Mouse (Mus musculus) spleen, postnatal 36 days (tissue): Measurements from ENCODE around the gene Vav1.
"Not testable (repeated sequence)": the region's sequence is repeated elsewhere in the genome, so short reads cannot be mapped to it uniquely, and the experiment has no call there.

Experiments used
- DNase-seq, 2 experiments: peaks; one replicate each; pipeline ENCODE4 v3.0.0; 2022; ENCODE audit warnings: low spot score in 2 of 2, mixed read lengths in 1 of 2

Vav1 gene

DNA sequence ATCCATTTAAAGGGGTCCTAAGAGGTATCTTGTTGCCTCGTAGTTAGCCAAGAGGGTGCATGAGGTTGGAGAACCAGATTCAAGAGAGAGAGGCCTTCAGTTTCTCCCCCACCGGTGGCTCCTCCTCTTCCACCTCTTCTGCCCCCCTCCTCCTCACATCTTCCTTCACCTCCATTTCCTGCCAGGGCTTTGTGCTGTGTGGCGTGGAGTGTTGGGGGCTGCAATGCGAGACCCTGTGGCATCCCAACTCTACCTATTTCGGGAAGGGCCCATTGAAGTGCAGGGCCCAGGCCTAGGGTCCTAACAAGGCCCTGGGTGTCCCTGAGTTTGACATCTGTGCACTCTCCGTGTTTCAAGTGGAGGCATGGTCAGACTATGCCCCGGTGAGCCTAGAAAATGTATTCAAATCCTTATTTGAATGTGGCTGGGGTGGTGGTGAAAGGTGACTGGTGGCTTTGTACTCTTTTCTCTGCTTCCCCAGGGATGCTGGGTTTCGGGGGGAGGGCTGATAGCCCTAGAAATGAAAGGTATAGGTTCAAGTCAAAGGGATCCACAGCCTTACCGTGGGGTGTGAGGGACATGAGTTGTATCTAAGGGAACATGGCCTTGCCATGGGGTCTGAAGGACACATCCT lies 808 bp downstream of the Vav1 start:
- peak; percentile 73 to 74 for DNase-seq

DNA sequence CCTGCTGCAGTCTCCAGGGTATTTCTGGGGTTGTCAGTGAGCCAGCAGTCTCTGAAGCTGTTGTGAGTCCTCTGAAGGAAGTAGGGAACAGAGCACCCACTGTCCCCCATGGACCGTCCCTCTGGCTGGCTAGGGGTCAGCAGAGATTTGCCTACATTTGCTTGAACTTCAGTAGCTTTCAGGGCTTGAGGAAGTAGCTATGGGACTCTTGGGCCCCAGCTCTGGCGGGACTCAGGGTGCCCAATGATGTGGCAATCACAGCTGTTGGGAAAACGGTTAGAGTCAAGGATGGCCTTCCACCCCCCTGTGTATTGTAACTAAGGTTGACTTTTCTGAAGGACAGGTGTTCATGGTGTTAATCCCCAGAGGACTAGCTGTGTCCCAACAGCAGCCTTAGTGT lies 1.5 kb downstream of the Vav1 start:
- DNase-seq, result peak; percentile 27 to 46

DNA sequence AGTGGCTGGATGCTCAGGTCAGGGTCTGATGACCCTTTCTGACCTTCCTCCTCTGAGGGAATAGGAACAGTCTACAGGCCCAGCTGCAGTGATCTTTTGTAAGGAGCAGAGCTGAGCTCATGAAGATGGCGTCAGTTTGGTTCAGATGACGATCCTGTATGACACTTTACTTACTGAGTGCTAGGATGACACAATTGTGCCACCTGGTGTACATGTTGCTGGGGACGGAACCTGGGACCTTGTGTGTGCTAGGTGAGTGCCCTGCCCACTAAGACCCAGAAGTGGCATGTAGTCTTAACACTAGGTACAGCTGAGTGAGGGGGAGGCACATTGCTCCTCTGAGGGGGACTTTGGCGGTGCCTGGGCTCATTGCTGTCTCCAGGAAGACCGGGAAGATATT lies 5.0 kb downstream of the Vav1 start:
- DNase-seq, result no peak

DNA sequence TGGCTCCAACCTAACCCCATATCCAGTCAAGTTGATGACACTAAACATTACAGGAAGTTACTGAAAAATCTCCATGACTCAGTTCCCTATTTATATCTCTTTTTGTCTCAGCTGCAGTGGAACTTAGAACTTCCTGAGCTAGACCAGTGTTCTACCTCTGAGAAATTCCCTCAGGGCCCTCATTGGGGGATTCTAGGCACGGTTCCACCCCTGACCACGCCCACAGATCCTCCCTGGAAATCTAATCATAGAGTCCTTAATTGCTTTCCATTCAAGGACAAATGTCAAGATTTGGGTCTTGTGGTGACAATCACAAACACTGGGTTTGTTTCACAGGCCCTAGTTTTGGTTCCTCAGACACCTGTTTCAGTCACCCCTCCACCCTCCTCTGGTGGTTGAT lies 6.2 kb downstream of the Vav1 start:
- peak; percentile 32 to 38 for DNase-seq

DNA sequence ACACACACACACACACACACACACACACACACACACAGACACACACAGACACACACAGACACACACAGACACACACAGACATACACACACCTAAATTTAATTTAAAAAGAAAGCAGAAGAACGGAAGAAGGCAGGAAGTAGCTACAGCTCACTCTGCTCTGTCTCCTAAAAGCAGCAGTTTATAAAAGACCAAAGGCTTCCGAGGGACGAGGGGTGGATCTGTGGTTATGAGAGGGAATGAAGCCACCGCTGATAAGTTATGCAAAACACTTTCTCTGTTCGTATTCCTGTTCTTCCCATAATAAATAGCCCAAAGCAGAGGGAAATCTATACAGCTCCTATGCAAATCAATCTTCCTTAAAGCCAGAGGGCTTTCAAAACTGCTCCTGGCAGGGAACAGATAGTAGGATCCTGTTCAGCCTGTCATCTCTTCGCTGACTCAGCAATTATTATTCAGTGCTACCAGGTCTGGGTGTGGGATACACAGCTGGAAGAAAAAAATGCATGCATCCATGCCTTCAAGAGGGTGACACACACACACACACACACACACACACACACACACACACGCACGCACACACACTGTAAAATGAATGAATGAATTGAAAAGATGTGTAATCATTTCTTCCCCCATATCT lies 7.9 kb downstream of the Vav1 start:
- DNase-seq, result peak; percentile 24 to 33

DNA sequence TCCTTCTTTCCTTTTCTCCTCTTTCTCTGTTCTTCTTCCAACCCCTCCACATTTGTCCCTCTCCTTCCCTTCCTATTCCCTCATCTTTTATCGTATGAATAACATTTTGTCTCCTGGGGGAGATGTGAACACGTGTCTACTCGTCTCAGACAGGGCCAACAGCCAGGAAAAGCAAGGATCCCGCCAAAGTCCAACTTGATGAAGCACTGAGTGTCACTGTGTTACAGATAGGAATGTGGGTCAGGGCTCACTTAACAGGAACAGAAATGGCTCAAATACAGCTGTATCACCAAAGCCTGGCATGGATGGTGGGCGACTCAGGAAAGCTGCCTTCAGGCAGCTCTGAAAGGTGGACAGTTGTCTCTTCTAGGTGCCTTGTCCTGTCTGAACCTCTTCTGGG lies 10.4 kb downstream of the Vav1 start:
- DNase-seq, result no peak

DNA sequence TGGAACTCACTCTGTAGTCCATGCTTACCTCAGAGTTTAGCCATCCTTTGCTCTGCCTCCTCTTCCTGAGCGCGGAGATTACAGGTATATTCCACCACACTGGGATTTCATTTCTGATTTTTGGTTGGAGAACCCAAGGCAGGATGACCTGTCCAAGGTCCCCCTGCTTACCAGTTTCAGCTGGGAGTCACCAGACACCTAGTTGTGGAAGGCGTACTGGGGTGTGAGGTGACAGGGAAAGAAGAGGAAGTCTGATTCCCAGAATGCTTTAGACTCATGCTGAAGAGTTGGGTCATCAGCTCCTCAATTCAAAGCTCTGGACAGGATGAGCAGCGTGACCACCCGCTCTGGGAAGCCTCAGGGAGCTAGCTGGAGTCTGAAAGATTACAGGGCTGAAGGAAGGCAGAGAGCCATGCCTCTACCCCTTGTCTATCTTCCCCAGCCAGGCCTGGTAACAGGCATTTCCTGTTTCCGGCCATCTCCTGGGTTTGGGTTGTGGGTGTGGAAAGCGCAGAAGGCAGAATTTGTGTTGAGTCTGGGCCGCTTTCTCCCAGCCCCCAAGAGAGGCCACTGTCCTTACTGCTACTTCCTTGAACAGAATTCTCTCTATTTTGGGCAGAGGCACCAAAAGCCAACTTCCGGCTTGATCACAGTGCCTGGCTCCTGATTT lies 11.2 kb downstream of the Vav1 start:
- peak; percentile 54 for DNase-seq

DNA sequence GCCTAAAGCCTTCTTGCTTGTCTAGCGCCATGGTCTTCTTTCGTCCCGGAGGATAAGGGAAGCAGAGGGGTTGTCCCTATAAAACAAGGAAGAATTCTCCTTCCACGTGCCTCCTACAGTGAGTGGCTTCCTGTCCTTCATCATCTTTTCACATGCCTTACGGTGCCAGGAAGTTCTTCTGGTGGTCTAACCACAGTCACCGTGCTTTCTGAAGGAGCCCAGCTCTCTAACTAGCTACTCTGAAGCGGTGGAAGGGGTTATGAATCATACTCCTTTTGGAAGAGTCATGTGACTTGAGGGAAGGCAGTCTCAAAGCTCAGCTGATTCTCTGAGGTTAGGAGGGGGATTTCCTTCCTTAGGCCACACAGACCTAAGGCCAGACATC lies 11.8 kb downstream of the Vav1 start:
- peak; percentile 16 to 29 for DNase-seq

DNA sequence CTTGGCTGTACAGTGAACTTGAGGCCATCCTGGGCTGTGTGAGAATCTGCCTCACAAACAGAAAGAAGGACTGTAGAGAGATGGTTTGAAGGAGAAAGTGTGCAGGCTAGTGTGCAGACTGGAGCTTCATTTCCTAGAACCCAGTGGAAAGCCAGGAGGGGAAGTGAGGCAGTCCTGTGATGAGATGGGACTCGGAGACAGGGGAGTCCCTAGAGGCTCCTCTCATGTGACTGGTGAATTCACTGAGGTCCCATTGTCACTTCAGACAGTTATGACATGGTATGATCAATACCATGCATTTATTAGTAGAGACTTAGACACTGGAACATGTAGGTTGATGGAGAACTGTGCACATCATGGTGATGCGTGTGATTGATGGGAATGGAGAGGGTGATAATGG lies 13.4 kb downstream of the Vav1 start:
- no peak for DNase-seq

DNA sequence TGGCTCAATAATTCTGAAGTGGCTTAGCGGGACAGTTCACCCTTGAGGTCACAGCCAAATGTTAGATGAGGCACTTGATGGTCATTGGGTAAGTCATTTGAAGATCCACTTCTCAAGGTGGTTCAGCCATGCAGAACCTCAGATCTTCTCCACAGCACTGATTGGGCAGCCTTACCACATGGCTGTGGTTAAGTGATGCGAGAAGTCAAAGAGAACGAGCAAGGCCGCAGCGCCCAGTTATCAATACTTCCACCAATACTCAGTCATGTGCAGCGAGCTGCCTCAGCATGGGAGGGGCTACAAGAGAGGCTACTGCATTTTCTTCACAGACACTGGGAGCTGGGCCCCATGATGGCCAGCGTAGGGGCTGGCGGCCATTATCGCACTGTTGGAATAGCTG lies 14.1 kb downstream of the Vav1 start:
- DNase-seq, result no peak

DNA sequence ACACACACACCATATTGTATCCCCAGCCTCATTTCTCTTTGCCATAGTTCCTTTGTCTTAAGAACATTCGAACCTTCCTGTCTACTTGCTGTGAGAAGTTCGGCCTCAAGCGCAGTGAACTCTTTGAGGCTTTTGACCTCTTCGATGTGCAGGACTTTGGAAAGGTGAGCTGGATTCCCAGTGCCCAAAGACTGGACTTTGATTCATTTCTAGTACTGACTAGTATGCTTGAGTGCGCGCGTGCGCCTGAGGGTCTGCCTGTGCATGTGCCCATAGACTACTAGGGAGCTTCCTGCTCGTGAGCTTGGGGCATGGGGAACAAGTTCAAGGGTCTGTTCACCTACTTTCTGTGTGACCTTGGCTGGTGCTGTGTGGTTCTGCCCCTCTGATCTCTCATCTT lies 17.0 kb downstream of the Vav1 start:
- no peak for DNase-seq

DNA sequence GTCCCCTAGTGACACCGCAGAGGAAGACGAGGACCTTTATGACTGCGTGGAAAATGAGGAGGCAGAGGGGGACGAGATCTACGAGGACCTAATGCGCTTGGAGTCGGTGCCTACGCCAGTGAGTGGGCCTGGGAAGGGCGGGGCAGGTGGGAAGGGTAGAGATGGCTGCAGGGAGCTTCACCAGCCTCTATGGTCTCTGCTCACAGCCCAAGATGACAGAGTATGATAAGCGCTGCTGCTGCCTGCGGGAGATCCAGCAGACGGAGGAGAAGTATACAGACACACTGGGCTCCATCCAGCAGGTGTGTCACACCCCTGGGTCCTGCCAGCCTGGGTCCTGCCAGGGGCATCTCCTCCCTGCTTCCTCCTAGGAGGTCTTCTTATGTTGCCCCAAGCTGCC lies 18.1 kb downstream of the Vav1 start:
- no peak for DNase-seq

DNA sequence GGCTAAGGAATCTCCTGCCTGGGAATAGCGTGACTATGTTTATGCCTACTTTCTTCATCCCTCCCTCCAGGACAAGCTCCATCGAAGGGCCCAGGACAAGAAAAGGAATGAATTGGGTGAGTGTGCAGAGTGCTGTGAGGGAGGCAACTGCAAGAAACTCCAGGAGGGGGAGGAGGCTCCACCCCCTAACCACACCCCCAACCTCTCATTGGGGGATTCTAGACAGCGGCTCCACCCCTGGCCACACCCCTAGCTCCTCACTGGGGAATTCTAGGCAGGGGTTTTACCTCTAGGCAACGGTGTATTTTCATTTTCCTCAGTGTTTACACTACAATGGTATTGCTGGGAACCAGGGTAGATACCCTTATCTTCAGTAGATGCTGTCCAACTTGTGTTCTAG lies 26.7 kb downstream of the Vav1 start:
- peak; percentile 14 to 45 for DNase-seq

DNA sequence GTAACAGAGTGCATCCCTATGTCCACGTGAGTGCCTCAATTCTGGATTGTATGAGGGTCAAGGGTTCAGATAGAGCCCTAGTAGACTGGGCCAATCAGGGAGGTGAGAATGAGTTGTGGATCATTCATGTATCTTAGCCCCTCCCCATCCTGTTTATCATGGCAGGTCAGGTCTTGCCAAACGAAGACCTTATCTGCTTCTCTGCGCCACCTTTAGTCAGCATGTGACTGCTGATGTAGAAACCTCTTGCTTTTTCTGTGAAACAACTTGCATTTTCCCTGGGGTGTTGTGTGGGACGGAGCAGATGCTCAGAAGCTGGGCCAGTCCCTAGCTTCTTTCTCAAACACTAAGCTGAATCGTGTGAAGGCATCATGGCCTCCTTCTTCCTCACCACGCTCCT lies 28.2 kb downstream of the Vav1 start:
- DNase-seq, result no peak

DNA sequence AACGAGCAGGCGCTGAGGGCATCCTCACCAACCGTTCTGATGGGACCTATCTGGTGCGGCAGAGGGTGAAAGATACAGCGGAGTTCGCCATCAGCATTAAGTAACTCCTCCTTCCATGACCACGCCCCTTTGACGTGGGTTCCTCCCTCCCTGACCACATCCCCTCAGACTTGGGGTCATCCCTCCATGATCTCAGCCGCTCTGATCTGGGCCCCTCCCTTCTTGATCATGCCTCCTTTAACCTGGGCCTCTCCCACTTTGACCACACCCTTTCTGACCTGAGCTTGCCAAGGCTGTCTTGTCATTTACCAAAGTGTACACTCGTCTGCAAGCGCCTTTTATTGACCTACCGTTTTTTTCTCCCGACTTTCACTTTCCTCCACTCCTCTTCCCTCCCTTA lies 32.9 kb downstream of the Vav1 start:
- no peak for DNase-seq

DNA sequence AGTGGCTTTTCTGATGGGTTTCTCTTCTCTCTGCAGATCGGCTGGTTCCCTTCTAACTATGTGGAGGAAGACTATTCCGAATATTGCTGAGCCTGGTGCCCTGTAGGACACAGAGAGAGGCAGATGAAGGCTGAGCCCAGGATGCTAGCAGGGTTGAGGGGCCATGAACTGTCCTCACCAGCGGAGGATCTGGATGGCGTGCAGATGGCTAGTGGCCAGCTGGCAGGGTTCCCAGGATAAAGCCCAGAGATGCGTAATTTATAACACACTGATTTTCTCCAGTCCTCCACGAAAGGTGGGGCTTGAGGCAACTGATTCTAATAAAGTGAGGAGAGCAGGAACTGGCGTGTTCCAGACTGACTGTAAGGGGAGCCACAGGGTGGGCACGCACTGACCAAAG lies 48.7 kb downstream of the Vav1 start:
- DNase-seq, result no peak

DNA sequence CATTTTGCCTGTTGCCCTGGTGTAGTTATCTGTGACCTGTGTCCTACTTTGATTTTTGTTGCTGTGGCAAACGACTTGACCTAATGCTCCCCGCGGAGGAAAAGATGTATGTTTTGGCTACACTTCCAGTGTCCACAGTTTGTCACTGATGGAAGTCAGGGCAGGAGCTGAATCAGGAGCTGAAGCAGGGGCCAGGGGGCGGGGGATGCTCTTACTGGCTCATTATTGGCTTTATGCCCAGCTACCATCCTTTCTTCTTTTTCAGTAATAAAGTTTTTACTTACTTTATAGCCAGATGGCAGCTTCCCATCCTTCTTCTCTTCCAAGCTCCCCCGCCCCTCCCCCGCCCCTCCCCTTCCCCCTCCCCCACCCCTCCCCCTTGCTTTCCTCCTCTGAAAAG lies 50.0 kb downstream of the Vav1 start:
- no peak for DNase-seq

DNA sequence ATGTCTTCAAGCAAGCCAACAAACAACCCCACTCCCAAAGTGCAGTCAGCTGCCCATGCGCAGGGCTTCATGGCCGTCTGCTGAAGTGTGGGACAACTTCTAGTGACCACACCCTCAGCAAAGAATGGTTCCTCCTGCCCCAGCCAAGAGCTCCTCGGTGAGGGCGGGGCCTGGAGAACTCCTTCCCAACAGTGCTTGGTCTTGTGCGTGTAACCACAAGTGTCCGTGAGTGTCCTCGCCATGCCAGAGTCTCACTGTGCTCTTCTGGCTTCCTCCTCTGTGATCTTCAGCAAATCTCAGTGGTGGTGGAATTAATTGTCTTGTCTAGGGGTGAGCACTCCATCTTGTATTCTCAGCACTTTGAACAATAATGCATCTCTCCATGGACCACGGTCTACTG lies 52.1 kb downstream of the Vav1 start:
- no peak for DNase-seq

DNA sequence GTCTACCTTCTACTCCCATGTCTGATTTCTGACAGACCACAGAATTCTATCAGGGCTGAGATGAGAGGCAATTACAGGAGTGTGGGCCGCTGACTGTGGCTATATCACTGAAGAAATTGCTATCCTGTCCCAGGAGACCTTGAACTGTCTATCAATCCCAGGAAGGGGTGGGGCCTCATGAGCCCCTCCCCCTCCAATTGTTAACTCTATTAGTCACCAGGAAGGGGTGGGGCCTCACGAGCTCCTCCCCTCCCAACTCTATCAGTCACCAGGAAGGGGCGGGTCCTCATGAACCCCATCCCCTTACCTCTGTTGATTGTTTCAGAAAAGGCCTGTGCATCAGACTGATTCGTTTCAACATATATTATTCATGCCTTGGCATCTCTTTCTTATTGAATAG lies 53.3 kb downstream of the Vav1 start:
- no peak for DNase-seq

DNA sequence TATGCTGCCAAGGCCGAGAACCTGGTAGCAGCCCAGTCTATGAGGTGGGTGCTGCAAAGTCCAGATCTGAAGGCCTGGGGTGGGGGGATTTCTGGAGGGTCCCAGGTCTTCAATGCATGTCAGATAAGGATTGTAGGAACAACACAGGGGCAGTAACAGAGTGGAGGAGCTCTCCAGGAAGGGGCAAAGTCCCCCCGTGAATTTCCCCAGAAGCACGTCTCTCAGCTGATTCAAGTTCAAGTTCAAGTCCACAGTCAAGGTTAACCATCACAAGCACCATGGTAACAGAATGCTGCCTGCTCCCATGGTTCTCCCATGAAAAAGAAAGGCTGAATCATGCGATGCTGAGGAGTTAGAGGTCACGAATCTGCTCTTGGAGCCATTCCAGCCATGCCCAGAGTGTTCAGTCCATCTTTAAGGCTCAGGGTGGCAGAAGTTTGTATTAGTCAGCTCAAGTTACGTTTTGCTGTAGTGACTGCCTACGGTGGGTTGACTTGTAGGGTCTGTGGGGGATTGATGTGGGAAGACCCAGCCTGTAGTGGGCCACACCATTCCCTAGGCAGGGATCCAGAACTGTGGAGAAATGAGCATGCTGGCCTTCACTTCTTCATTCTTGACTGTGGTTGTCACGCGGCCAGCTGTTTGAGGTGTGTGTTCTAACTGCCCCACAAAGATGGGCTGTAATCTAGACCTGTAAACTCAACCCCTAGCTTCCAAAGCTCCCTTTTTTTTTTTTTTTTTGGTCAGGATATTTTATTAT lies 55.3 kb downstream of the Vav1 start:
- no peak for DNase-seq

DNA sequence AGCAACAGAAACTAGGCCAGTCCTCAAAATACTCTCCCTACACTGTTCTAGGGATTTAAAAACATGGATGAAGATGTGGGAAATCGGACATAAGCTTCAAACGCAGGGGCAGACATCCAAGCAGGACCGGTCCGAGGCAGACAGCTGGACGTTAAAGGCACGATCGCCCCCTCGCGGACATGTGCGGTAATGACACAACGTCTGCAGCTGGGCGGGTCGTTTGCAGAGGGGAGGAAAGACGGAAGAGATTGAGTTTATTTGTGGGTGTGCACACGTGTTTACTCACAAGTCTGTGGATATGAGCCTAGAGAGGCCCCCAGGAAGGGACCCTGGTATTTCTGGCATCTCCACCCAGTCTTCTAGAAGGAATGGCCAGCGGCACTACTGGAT lies 55.9 kb downstream of the Vav1 start:
- peak; percentile 76 to 81 for DNase-seq

DNA sequence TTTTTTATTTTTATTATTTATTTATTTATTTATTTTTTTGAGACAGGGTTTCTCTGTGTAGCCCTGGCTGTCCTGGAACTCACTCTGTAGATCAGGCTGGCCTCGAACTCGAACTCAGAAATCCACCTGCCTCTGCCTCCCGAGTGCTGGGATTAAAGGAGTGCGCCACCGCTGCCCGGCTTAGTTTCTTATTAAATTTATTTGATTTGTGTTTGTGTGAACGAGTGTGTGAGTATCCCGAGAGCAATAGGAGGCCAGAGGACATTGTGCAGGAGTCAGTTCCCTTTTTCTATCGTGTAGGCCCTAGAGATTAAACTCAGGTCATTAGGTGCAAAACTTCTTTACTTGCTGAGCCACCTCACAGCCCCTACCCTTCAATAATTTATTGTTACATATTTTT lies 56.3 kb downstream of the Vav1 start:
- DNase-seq, result not testable (repeated sequence)
